Mouse (Mus musculus) stomach, postnatal 0 days (tissue): ENCODE results near the gene Grtp1. TPM values are rescaled to one million over a fixed set of nuclear protein-coding genes. Genes with fewer than 3 reads are reported as not detected.

Source experiments
- ATAC-seq: fragments of 200-750 bp; cut with Nextera tagmentation; 2 replicates; pipeline ENCODE4 v1.8.0; 2017; ENCODE audit not compliant: low FRiP score, low TSS enrichment
- DNase-seq: peaks from one replicate; pipeline ENCODE4 v3.0.0-alpha.2; 2016; ENCODE audit warnings: low spot score
- H3K27ac ChIP-seq: fragments of 300-500 bp; sonication (generic); replicated peaks from 2 replicates; pipeline ENCODE4 v1.5.1; 2014; ENCODE audit warnings: mild to moderate bottlenecking, control low read depth
- H3K27me3 ChIP-seq: fragments of 300-500 bp; sonication (generic); 2 replicates; pipeline ENCODE4 v1.6.1; 2014; ENCODE audit warnings: low read length; ENCODE audit not compliant: control insufficient read depth, insufficient read depth
- H3K36me3 ChIP-seq: fragments of 300-500 bp; sonication (generic); 2 replicates; pipeline ENCODE4 v1.6.1; 2014; ENCODE audit warnings: low read length, mixed read lengths; ENCODE audit not compliant: control insufficient read depth, insufficient read depth
- H3K4me1 ChIP-seq: fragments of 300-500 bp; sonication (generic); replicated peaks from 2 replicates; pipeline ENCODE4 v1.6.1; 2014; ENCODE audit warnings: antibody characterized with exemption; ENCODE audit not compliant: control insufficient read depth, insufficient read depth
- H3K4me2 ChIP-seq: fragments of 300-500 bp; sonication (generic); replicated peaks from 2 replicates; pipeline ENCODE4 v1.6.1; 2014; ENCODE audit warnings: low read depth, mild to moderate bottlenecking, control low read depth, moderate library complexity
- H3K4me3 ChIP-seq: fragments of 300-500 bp; sonication (generic); 2 replicates; pipeline ENCODE4 v1.5.1; 2014; ENCODE audit warnings: low read depth, low read length, control low read depth
- H3K9ac ChIP-seq: fragments of 300-500 bp; sonication (generic); 2 replicates; pipeline ENCODE4 v1.6.1; 2014; ENCODE audit warnings: mild to moderate bottlenecking, low read length, control low read depth, mixed read lengths
- H3K9me3 ChIP-seq: fragments of 300-500 bp; sonication (generic); 2 replicates; pipeline ENCODE4 v1.6.1; 2016; ENCODE audit warnings: low read length; ENCODE audit not compliant: control insufficient read depth
- CTCF ChIP-seq: IDR thresholded peaks from 2 replicates; pipeline ENCODE4 v1.5.1; 2016; ENCODE audit warnings: antibody characterized with exemption, low read depth, mild to moderate bottlenecking, moderate library complexity
- EP300 ChIP-seq: optimal IDR thresholded peaks from 2 replicates; pipeline ENCODE3; 2016; ENCODE audit warnings: antibody characterized with exemption
- WGBS: fragments of 180-500 bp; shearing (Covaris S2); extraction: QIAGEN DNeasy Blood & Tissue Kit; methylation state at CpG from one replicate; pipeline ENCODE4 v1.1.7; 2014; 5-methylcytosine and 5-hydroxymethylcytosine counted together
- polyA plus RNA-seq: library from polyadenylated mRNA; unstranded; fragments of >200 nt; fragmentation: Nextera tagmentation; extraction: Ambion mirVana; gene quantifications from 2 replicates; pipeline ENCODE4 v1.2.1, GENCODE M21; 2015

The Grtp1 gene
- polyA plus RNA-seq, 1 experiment from 2014 or later = 31.8 TPM

- Histone ChIP-seq H3K4me2 (no peak overlapping the region), H3K27me3 (no peaks in the 10 kb centered on the region), H3K9me3 (no peaks in the 10 kb centered on the region), H3K4me1 (no peaks in the 10 kb centered on the region), H3K36me3 (no peaks in the 10 kb centered on the region), H3K27ac (no peak overlapping the region), H3K4me3 (no peak overlapping the region), H3K9ac (no peak overlapping the region)
- WGBS = 80% methylated on average over 4 of the region's 4 CpGs
- ATAC-seq (no peak), DNase-seq (no peak)
- TF ChIP-seq CTCF = no peak
- TF ChIP-seq EP300 = no peak
These were observed 18.0 kb upstream of the Grtp1 start for GRCm38 (mm10) chr8:13218441-13218840.

GRCm38 (mm10) chr8:13217986-13218385 is 17.6 kb upstream of the Grtp1 start:
- no peaks in the 10 kb centered on the region for H3K36me3 ChIP-seq
- no peak overlapping the region for H3K9ac ChIP-seq
- DNase-seq (no peak), ATAC-seq (no peak)
- H3K27ac ChIP-seq = no peak overlapping the region
- no peaks in the 10 kb centered on the region for H3K9me3 ChIP-seq
- H3K4me3 ChIP-seq = no peak overlapping the region
- H3K4me2 ChIP-seq = no peak overlapping the region
- H3K4me1 ChIP-seq = no peaks in the 10 kb centered on the region
- TF ChIP-seq CTCF (no peak), EP300 (no peak)
- H3K27me3 ChIP-seq = no peaks in the 10 kb centered on the region

GRCm38 (mm10) chr8:13217093-13217492 is 16.7 kb upstream of the Grtp1 start:
- Histone ChIP-seq H3K4me3 (no peak overlapping the region), H3K27ac (no peak overlapping the region), H3K4me2 (no peak overlapping the region), H3K27me3 (no peaks in the 10 kb centered on the region), H3K4me1 (no peaks in the 10 kb centered on the region), H3K9ac (no peak overlapping the region), H3K9me3 (no peaks in the 10 kb centered on the region), H3K36me3 (no peaks in the 10 kb centered on the region)
- no peak for TF ChIP-seq EP300
- no peak for TF ChIP-seq CTCF
- no peak for ATAC-seq
- 14% methylated on average over 5 of the region's 5 CpGs for WGBS
- DNase-seq = no peak

GRCm38 (mm10) chr8:13216386-13216785 is 16.0 kb upstream of the Grtp1 start:
- no peak overlapping the region for H3K4me3 ChIP-seq
- ATAC-seq = 0 out of 2 replicates have a peak, but pooled peaks have one; percentile 31
- H3K4me2 ChIP-seq = no peak overlapping the region
- no peak for TF ChIP-seq EP300
- no peak for TF ChIP-seq CTCF
- no peaks in the 10 kb centered on the region for H3K36me3 ChIP-seq
- no peak overlapping the region for H3K9ac ChIP-seq
- H3K27ac ChIP-seq = no peak overlapping the region
- no peaks in the 10 kb centered on the region for H3K4me1 ChIP-seq
- H3K27me3 ChIP-seq = no peaks in the 10 kb centered on the region
- 48% methylated on average over 8 of the region's 8 CpGs for WGBS
- no peaks in the 10 kb centered on the region for H3K9me3 ChIP-seq
- peak; percentile 36 for DNase-seq

GRCm38 (mm10) chr8:13213479-13214268 is 13.3 kb upstream of the Grtp1 start:
- WGBS = 22% methylated on average over 10 of the region's 10 CpGs
- no peak overlapping the region for H3K27ac ChIP-seq
- H3K4me3 ChIP-seq = no peak overlapping the region
- H3K9me3 ChIP-seq = no peaks in the 10 kb centered on the region
- peak; percentile 91 for DNase-seq
- H3K27me3 ChIP-seq = no peaks in the 10 kb centered on the region
- H3K4me2 ChIP-seq = no peak overlapping the region
- no peaks in the 10 kb centered on the region for H3K4me1 ChIP-seq
- TF ChIP-seq CTCF = peak; percentile 93
- no peak for TF ChIP-seq EP300
- H3K9ac ChIP-seq = no peak overlapping the region
- peak; percentile 73 for ATAC-seq
- H3K36me3 ChIP-seq = no peaks in the 10 kb centered on the region

- 41% methylated on average over 1 of the region's 1 CpGs for WGBS
- H3K27ac ChIP-seq = 0 out of 2 replicates have a peak overlapping the region, but pooled peaks have one; percentile 4
- ATAC-seq (no peak), DNase-seq (no peak)
- H3K27me3 ChIP-seq = no peaks in the 10 kb centered on the region
- H3K36me3 ChIP-seq = no peaks in the 10 kb centered on the region
- H3K4me1 ChIP-seq = no peaks in the 10 kb centered on the region; the same call in 1 of the 2 replicates
- H3K4me3 ChIP-seq = no peak overlapping the region
- H3K4me2 ChIP-seq = no peak overlapping the region
- TF ChIP-seq EP300 (no peak), CTCF (no peak)
- no peaks in the 10 kb centered on the region for H3K9me3 ChIP-seq
- no peak overlapping the region for H3K9ac ChIP-seq
These were observed 9.3 kb upstream of the Grtp1 start for GRCm38 (mm10) chr8:13209770-13210169.
